22 mouse cellular contexts compared by ENCODE assay signal in the genomic region with DNA sequence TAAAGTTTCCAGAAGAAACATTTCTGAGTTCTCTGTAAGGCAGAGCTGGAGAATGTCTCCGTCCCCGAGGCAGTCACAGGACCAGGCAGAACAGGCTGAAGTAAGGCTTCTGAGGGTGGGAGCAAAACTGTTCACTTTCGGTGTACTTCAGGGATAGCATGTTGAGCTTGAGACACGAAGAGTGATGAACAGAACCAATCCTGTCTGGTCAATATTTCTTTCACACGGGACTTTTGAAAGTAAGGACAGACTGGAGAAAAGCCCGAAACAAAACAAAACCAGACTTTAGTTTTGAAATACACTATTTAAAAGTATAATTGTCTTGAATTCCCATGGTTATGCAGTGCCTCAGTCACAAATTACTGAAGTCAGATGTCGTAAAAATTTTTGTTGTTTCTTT.
"Had no signal": no experiment of that assay in that cellular context is flagged by ENCODE, and none has a peak within 500 bp of the region (broad histone marks: within the 10 kb centered on the region; RNA-seq: fewer than 3 reads in every experiment).

No protein-coding gene starts in this region.

- H3K27ac ChIP-seq: kidney, embryonic 15.5 days; limb, embryonic 12.5 days; limb, embryonic 15.5 days; liver, embryonic 14.5 days; midbrain, embryonic 10.5 days; neural tube, embryonic 13.5 days; stomach, embryonic 15.5 days had no signal

- H3K9me3 ChIP-seq: kidney, embryonic 15.5 days; limb, embryonic 12.5 days; limb, embryonic 15.5 days; megakaryocyte, embryonic 14.5 days; midbrain, embryonic 10.5 days; neural tube, embryonic 13.5 days; stomach, embryonic 15.5 days had no signal

- H3K36me3 ChIP-seq: kidney, embryonic 15.5 days; limb, embryonic 12.5 days; limb, embryonic 15.5 days; midbrain, embryonic 10.5 days; neural tube, embryonic 13.5 days; stomach, embryonic 15.5 days had no signal

- H3K27me3 ChIP-seq: kidney, embryonic 15.5 days; limb, embryonic 12.5 days; limb, embryonic 15.5 days; megakaryocyte, embryonic 14.5 days; neural tube, embryonic 13.5 days; stomach, embryonic 15.5 days had no signal

- H3K4me2 ChIP-seq: kidney, embryonic 15.5 days; limb, embryonic 12.5 days; limb, embryonic 15.5 days; liver, embryonic 11.5 days; lung, embryonic 14.5 days; neural tube, embryonic 13.5 days; stomach, embryonic 15.5 days had no signal

- H3K9ac ChIP-seq: kidney, embryonic 15.5 days; limb, embryonic 12.5 days; limb, embryonic 15.5 days; liver, embryonic 14.5 days; liver, postnatal 0 days; lung, embryonic 14.5 days; neural tube, embryonic 13.5 days; stomach, embryonic 15.5 days had no signal

- DNase-seq: kidney, adult 8-10 months; kidney, postnatal 10 days; kidney, postnatal 36 days; left cerebral cortex, postnatal 4 days; liver, postnatal 0 days; lung, embryonic 14.5 days; lung, postnatal 10 days; lung, postnatal 36 days; midbrain, embryonic 14.5 days; retina, postnatal 1 day; right cerebral cortex, postnatal 25 days; spleen, adult 18-20 months; thymus, postnatal 25 days had no signal

- H3K4me3 ChIP-seq: kidney, embryonic 15.5 days; limb, embryonic 12.5 days; limb, embryonic 15.5 days; megakaryocyte, embryonic 14.5 days; midbrain, embryonic 10.5 days; neural tube, embryonic 13.5 days; stomach, embryonic 15.5 days had no signal

- ATAC-seq: liver, postnatal 0 days had no signal

- H3K4me1 ChIP-seq: kidney, embryonic 15.5 days; limb, embryonic 12.5 days; limb, embryonic 15.5 days; megakaryocyte, embryonic 14.5 days; midbrain, embryonic 10.5 days; neural tube, embryonic 13.5 days; stomach, embryonic 15.5 days had no signal
